Mouse (Mus musculus) layer of hippocampus, postnatal 36 days (tissue): Measurements from ENCODE around the gene Vmn1r236. TPM values are rescaled to one million over a fixed set of nuclear protein-coding genes. Genes with fewer than 3 reads are reported as not detected.

Experiments
- DNase-seq, 2 experiments: peaks; one replicate each; pipeline ENCODE4 v3.0.0; 2022
- microRNA-seq, 2 experiments: library from miRNA; unstranded; fragments of <30 nt; microRNA quantifications; one replicate each; pipeline ENCODE4 v1.2.0; 2021
- total RNA-seq, 2 experiments: library from RNA; stranded (reverse); gene quantifications; 2 replicates each; pipeline ENCODE4 v1.2.3; 2021

Vmn1r236 gene
- not detected for total RNA-seq

DNA sequence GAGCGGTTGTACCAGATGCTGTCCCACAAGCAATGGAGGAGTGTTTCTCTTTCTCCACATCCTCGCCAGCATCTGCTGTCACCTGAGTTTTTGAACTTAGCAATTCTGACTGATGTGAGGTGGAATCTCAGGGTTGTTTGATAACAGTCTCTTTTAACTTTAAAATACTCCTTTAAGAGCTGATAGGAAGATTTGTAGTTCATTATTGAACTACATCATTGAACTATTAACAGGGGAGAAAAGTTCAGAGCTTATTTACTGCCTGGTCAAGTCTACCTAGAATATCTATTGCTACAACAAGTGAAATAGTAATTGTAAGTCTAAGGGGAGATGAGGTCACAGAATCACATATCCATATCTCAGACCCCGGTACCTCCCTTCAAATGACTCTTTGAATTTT is at the start of gene Vmn1r236:
Vmn1r236 (plus strand) TSS at position 301 of the 400 bp plus-strand sequence.
- DNase-seq: no peak

DNA sequence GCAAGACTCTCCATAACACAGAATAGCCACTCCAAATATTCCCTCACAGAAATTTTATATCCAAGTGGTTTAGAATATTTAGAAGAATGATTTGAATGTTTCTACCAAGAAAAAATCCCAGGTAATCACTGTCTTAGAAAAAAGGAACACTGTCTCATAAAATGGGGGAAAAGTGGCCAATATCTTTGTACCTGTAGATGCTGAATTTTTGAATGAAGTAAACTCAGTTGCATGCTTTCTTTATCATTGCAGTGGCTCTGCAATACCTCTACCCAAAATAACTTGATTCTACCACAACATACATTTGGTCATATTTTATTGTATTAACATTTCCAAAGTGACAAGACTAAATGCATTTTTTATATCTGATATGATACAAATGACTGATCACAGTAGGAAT is 26.6 kb upstream of the Vmn1r236 start, which contains the start of gene Vmn1r235:
Vmn1r235 (plus strand) TSS at position 301 of the 400 bp plus-strand sequence.
- DNase-seq: no peak

DNA sequence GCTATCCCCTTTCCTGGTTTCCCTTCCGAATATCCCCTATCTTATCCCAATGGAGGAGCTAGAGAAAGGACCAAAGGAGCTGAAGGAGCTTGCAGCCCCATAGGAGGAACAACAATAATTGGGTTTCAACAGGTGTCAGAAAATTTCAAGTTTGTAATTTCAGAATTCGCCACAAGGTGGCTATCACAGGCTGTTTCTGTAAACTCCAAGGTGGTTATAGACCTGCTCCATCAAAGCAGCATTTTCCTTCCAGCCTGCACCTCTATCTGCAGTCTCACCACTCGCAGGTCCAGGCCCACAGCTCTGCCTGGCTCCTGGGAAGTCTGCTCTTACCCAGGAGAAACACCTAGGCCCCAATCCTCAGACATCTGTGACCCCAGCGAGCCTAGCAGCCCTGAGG is 10.6 kb upstream of the Vmn1r236 start:
- peak in 1 of 2 experiments; percentile 16 for DNase-seq

DNA sequence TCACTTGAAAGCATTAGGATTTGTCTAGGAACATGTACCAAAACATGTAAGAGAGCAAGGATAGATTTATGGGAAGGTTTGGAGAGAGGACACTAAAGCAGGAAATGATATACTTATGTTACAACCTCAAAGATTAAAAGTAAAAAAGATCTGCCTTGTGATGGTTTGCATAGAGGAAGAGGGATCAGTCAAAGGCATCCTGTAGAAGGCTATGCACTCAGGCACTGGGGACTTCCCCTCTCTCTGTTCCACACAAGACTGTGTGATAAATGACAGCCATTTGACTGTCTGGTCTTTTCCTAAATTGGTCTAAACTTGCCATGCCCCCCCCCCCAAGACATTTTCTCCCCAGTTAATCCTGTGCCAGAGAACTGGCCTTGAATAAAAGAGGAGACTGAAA is 1.7 kb downstream of the Vmn1r236 start:
- no peak for DNase-seq

DNA sequence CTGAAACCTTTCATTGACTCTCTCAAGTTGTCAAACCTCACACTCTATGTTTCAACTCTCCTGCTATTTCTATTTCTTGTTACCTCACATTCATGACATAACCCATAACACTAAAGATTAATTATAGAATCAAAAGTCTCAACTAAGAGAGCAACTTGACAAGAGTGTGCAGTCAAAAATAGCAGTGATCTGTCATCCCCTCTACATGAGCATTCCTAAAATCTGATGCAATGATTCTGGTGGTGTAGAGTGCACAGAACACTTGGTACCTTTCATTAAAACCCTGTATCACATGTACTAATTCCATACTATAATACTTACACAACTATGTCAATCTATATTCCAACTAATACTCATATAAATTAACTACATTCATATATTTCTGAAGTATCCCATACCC is 7.0 kb downstream of the Vmn1r236 start:
- no peak for DNase-seq

DNA sequence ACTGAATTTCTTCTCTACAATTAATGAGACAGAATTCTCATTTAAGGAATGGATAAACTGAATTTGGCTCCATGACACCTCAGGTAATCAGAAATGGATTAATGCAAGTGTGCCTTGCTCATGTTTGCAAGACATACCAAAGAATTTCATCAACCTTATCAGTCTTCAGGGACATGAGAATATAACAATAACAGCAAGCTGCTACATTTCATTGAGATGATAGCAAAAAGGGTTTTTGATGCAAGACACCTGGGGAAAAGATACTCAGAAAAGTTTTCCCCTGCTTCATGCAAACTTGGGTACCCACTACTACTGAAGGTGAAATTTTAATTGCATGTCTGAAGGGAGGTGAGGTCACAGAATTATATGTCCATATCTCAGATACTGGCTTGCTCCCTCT is 28.8 kb downstream of the Vmn1r236 start, which contains the start of gene Vmn1r237:
Vmn1r237 (plus strand) TSS at position 301 of the 400 bp plus-strand sequence.
- DNase-seq: no peak

Small RNAs within 50 kb of the gene (microRNA-seq; reads per million reads assigned to microRNA genes)
- gene Gm26384: 0 reads per million in 2 experiments

Other genes with a start within 250 kb of the Vmn1r236 start
- not detected for gene Vmn1r234, start 56.9 kb upstream of the Vmn1r236 start, total RNA-seq
- gene Vmn1r235, start 26.5 kb upstream of the Vmn1r236 start, total RNA-seq: not detected
- not detected for gene Vmn1r237, start 28.9 kb downstream of the Vmn1r236 start, total RNA-seq
- 1 to 10 TPM; 1.6 to 1.9 TPM for gene Zfp677, start 100.8 kb downstream of the Vmn1r236 start, total RNA-seq
- 1 to 10 TPM in 1 of 2 experiments, under 1 TPM in 1; 0.86 to 1.2 TPM for gene Zfp54, start 140.3 kb downstream of the Vmn1r236 start, total RNA-seq
- 1 to 10 TPM; 3.4 to 4.2 TPM for gene Zfp51, start 167.4 kb downstream of the Vmn1r236 start, total RNA-seq
- gene Zfp53, start 206.1 kb downstream of the Vmn1r236 start, total RNA-seq: 1 to 10 TPM; 4.3 to 4.7 TPM